Mouse (Mus musculus) brain, embryonic 14.5 days (tissue): Measurements from ENCODE around the gene Nrd1.

ENCODE experiments used
- CTCF ChIP-seq: fragments of 200-500 bp; IDR thresholded peaks from 2 replicates; pipeline ENCODE4 v1.5.1; 2012; ENCODE audit warnings: inconsistent platforms, mild to moderate bottlenecking, moderate library complexity, borderline replicate concordance; ENCODE audit not compliant: insufficient read depth, insufficient read length; ENCODE audit errors: extremely low read depth
- POLR2A ChIP-seq: fragments of 200-500 bp; IDR thresholded peaks from 2 replicates; pipeline ENCODE4 v1.6.1; 2012; ENCODE audit warnings: mild to moderate bottlenecking, inconsistent platforms, borderline replicate concordance; ENCODE audit not compliant: poor library complexity, insufficient read depth, insufficient read length, severe bottlenecking; ENCODE audit errors: extremely low read depth

- TF ChIP-seq CTCF (no peak), POLR2A (no peak)
Observed at GRCm38 (mm10) chr4:109110978-109111377, 110.5 kb downstream of the Nrd1 start.
